Mouse (Mus musculus) monocyte, adult 59 days (primary cell): Measurements from ENCODE around the gene Ndst2. TPM values are rescaled to one million over a fixed set of nuclear protein-coding genes. Genes with fewer than 3 reads are reported as not detected.

Experiments used
- total RNA-seq, 2 experiments: library from RNA; stranded (reverse); gene quantifications; one replicate each; pipeline ENCODE4 v1.2.4; 2023

Ndst2 gene
- total RNA-seq: 10 to 100 TPM; 53.9 to 61.4 TPM

GRCm38 (mm10) chr14:20733952-20734774 lies at the start of gene Ndst2:
Ndst2 (minus strand) TSS chr14:20734562.

GRCm38 (mm10) chr14:20707201-20708190 lies 26.9 kb downstream of the Ndst2 start, which contains the start of gene Zswim8:
Zswim8 (plus strand) TSS chr14:20707552.

GRCm38 (mm10) chr14:20702741-20703381 lies 31.5 kb downstream of the Ndst2 start, which contains the start of gene Chchd1:
Chchd1 (plus strand) TSS chr14:20703006.

GRCm38 (mm10) chr14:20694884-20695760 lies 39.2 kb downstream of the Ndst2 start, which contains the start of gene Fut11:
Fut11 (plus strand) TSS chr14:20694968.

GRCm38 (mm10) chr14:20674064-20674833 lies 60.1 kb downstream of the Ndst2 start, which contains the start of gene Sec24c:
Sec24c (plus strand) TSS chr14:20674308.

Other genes with a start within 250 kb of the Ndst2 start
- gene Mss51, start 237.7 kb downstream of the Ndst2 start, total RNA-seq: 1 to 10 TPM; 1.2 to 1.3 TPM
- 10 to 100 TPM; 54.9 to 56.5 TPM for gene Ppp3cb, start 188.0 kb downstream of the Ndst2 start, total RNA-seq
- 1 to 10 TPM; 2.8 to 3.1 TPM for gene Usp54, start 93.5 kb downstream of the Ndst2 start, total RNA-seq
- gene Myoz1, start 78.0 kb downstream of the Ndst2 start, total RNA-seq: not detected
- not detected for gene Synpo2l, start 66.2 kb downstream of the Ndst2 start, total RNA-seq
- gene Sec24c, start 60.3 kb downstream of the Ndst2 start, total RNA-seq: 100 to 1,000 TPM; 192 to 197 TPM
- gene Fut11, start 39.6 kb downstream of the Ndst2 start, total RNA-seq: 1 to 10 TPM; 9.9 TPM
- gene Chchd1, start 31.6 kb downstream of the Ndst2 start, total RNA-seq: 10 to 100 TPM; 30.4 to 31.4 TPM
- 100 to 1,000 TPM; 138 to 141 TPM for gene Zswim8, start 27.0 kb downstream of the Ndst2 start, total RNA-seq
- 10 to 100 TPM; 23.7 to 24.2 TPM for gene Camk2g, start 59.5 kb upstream of the Ndst2 start, total RNA-seq
- gene Plau, start 102.1 kb upstream of the Ndst2 start, total RNA-seq: 1 to 10 TPM; 8.4 to 9.1 TPM
- 10 to 100 TPM; 50.5 to 51.4 TPM for gene Vcl, start 194.8 kb upstream of the Ndst2 start, total RNA-seq